Mouse (Mus musculus) layer of hippocampus, adult 2 months (tissue): Measurements from ENCODE around the gene Fpr2. TPM values are rescaled to one million over a fixed set of nuclear protein-coding genes. Genes with fewer than 3 reads are reported as not detected.
A peak's percentile ranks its signal among the peaks of the same experiment; 100 is the strongest.
"Not testable (repeated sequence)": the region's sequence is repeated elsewhere in the genome, so short reads cannot be mapped to it uniquely, and the experiment has no call there.

Experiments used
- DNase-seq, 2 experiments: peaks; one replicate each; pipeline ENCODE4 v3.0.0; 2022; ENCODE audit warnings: low spot score in 2 of 2
- H3K27ac ChIP-seq: fragments of 200-600 bp; 2 replicates; pipeline ENCODE4 v1.8.1; 2022
- H3K4me3 ChIP-seq: fragments of 200-600 bp; 2 replicates; pipeline ENCODE4 v1.8.1; 2022; ENCODE audit warnings: mild to moderate bottlenecking
- CTCF ChIP-seq: fragments of 200-600 bp; conservative IDR thresholded peaks from 2 replicates; pipeline ENCODE4 v1.8.1; 2022; ENCODE audit warnings: antibody characterized with exemption, mild to moderate bottlenecking, moderate library complexity
- total RNA-seq, 2 experiments: library from RNA; stranded (reverse); gene quantifications; 2 replicates each; pipeline ENCODE4 v1.2.3; 2021

Fpr2 gene
- total RNA-seq, 2 experiments from 2014 or later = not detected

DNA sequence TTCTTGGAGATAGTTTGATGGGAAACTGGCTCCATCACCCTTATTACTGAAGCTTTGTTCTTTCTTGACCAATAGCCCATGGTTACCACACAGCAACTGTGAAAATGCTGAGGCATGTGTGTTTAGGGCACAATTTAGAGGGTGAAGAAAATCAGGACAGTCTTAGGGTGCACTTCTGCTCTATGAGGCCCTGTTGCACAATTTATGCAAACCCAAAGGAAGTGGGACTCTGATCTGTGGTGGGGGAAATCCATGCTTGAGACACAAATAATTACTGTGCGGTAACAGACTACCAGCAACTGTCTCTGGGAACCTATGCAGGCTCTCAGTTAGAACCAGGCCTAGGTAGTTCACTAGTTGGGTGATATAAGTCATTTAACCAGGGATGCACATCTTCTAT lies 13.1 kb downstream of the Fpr2 start:
- H3K4me3 ChIP-seq = no peak overlapping the region
- H3K27ac ChIP-seq = no peak overlapping the region
- TF ChIP-seq CTCF = no peak
- no peak for DNase-seq

DNA sequence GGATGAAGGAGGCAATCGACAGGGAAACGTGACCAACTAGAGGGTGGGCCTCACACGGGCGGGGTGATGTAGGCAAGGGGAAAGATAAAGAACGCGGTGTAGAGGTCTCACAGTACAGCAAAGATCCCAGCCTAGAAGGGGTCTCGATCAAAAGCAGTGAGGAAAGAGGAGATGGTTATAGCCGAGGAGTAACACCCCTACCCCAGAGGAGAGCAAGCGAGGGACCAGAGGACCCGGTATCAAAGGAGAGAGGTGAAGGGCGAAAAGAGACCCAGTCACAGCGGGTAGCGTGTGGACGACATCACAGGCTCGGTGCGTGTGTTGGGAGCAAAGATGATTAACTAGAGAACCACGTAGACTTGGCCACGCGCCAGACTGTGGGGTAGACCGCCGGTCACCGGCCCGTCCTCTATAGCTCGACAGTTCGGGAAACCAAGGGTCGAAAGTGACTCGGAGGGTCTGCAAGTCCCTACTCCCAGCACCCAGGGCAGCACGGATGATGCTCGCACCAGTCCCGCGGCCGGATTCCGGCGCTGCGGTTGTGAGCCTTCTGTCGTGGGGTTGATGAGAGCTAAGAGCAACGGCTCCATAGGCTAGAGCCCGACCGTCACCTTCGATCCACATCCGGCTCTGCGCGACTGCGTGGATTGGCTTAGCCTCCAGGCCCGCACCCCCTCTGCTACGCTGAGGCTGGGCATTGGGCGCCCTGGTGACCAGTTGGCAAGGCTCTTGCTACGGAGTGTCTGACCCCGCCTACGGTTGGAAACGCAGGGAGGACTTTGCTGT lies 22.2 kb downstream of the Fpr2 start:
- peak overlapping the region; percentile 76 for H3K27ac ChIP-seq
- peak; percentile 82 to 88 for DNase-seq
- TF ChIP-seq CTCF = no peak
- H3K4me3 ChIP-seq = peak overlapping the region; percentile 58

DNA sequence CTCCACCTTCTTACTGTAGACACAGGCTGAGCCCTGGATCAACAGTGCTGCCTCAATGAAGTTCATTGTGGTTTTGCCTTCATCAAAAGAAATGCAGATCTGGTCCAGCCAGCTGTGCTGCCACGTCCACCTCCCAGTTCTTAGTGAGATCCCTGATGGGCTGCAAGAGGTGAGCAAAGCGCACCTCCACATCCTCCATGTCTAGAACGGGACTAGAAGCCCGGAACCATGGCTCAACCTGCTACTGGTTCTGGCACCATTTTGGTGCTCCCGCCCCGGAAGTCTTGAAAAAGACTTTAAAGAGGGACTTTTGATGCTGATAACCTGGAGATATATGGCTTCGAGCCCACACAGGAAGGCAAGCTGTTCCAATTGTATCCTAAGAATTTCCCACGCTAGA lies 25.0 kb downstream of the Fpr2 start:
- not testable (repeated sequence) for H3K27ac ChIP-seq, H3K4me3 ChIP-seq, DNase-seq

DNA sequence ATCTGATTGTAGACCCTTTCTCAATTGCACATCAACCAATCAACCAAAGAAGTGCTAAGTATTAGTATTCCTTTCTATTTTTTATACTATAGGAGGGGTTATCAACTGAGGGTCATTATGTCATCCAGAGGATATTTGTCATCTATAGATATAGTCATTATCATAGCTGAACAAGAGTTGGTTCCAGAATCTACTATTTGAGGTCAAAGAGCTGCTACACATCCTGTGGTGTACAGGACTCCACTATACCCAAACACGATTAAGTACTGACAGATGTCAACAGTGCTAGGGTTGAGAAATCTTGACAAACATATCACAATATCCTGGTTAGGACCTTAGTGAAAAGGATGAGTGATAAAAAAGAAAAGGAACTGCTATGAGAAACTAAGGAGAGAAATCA lies 29.8 kb downstream of the Fpr2 start:
- no peak for TF ChIP-seq CTCF
- no peak overlapping the region for H3K27ac ChIP-seq
- H3K4me3 ChIP-seq = no peak overlapping the region
- DNase-seq = no peak

DNA sequence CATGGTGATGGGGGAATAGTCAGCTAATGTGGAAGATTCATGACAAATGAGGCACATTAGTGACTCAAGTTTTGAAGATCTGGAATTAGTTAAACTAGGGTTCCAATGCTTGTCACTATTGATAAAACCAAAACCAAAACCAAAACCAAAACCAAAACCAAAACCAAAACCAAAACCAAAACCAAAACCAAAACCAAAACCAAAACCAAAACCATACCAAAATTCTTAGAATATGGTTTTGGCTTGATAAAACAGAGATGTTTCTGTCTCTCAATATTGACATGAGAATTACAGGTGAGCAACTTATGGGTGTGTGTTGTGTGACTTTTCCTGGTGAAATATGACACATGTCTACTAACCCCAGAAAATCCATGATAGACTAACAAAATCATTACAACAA lies 30.2 kb downstream of the Fpr2 start:
- no peak for TF ChIP-seq CTCF
- no peak for DNase-seq
- Histone ChIP-seq H3K4me3 (no peak overlapping the region), H3K27ac (no peak overlapping the region)

Other genes with a start within 250 kb of the Fpr2 start
- gene Vmn2r90, start 184.1 kb upstream of the Fpr2 start, total RNA-seq = not detected
- gene Spaca6, start 60.7 kb upstream of the Fpr2 start, total RNA-seq = 100 to 1,000 TPM; 109 to 126 TPM
- gene Has1, start 32.6 kb upstream of the Fpr2 start, total RNA-seq = under 1 TPM; 0.25 to 0.56 TPM
- not detected for gene Fpr1, start 3.9 kb upstream of the Fpr2 start, total RNA-seq
- gene Fpr3, start within 50 bp of the Fpr2 start, total RNA-seq = not detected
- gene Fpr-rs4, start 133.9 kb downstream of the Fpr2 start, total RNA-seq = not detected
- gene Vmn2r124, start 161.6 kb downstream of the Fpr2 start, total RNA-seq = under 1 TPM in 1 of 2 experiments, not detected in 1; 0.05 TPM
- gene Vmn2r91, start 197.2 kb downstream of the Fpr2 start, total RNA-seq = not detected